Mouse (Mus musculus) heart, adult 8-10 months (tissue): ENCODE measurements around the gene Grin2b. TPM values are rescaled to one million over a fixed set of nuclear protein-coding genes. Genes with fewer than 3 reads are reported as not detected.
A peak's percentile ranks its signal among the peaks of the same experiment; 100 is the strongest.
"Not testable (repeated sequence)": the region's sequence is repeated elsewhere in the genome, so short reads cannot be mapped to it uniquely, and the experiment has no call there.

Source experiments
- DNase-seq: peaks from one replicate; pipeline ENCODE4 v3.0.0; 2022; ENCODE audit warnings: low spot score
- total RNA-seq, 4 experiments: library from RNA; stranded (reverse); gene quantifications; 2 replicates each; pipeline ENCODE4 v1.2.4; 2022

Gene Grin2b
- total RNA-seq, 4 experiments from 2014 or later = under 0.01 to 0.03 (median 0.03) TPM; not detected in 1

- DNase-seq = no peak
These were observed 266.2 kb downstream of the Grin2b start for GRCm38 (mm10) chr6:135907137-135907536.

- DNase-seq = no peak
These were observed 268.9 kb downstream of the Grin2b start for GRCm38 (mm10) chr6:135904391-135904790.

DNA sequence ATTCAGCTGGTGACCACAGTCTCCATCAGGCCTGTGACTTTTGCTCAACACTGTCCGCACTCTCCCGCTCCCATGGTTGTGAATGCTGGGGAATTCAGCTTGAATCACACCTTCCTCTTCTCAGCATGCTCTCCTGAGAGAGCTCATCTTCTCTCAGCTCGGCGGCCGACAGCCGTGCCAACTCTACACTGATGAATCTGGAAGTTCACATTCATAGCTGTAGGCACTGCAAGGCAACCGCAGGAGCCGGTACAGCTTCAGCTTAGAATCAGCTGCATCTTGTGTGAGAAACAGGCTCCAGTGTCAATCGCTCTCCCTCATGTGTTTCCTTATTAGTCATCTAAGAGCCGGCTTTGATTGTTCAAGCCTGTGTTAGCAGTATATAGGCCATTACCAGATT lies 272.9 kb downstream of the Grin2b start:
- no peak for DNase-seq

DNA sequence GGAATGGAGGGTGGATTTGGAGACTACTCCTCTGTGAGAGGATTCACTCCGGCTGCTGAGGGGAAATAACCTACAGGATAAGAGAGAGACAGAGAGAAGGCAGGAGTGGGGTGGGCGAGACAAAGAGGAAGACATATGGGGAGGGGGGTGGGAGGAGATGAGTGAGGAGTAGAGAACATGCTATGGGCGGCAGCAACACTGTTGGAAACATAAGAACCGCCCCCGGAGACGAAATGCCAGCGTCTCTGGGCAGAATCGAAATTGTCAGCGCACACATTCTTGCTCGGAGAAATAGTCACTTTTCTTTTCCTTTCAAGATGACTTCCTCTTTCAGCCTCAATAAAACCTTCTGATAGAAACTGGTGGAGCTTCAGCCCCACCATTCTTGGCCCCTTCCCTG lies 274.1 kb downstream of the Grin2b start:
- no peak for DNase-seq

DNA sequence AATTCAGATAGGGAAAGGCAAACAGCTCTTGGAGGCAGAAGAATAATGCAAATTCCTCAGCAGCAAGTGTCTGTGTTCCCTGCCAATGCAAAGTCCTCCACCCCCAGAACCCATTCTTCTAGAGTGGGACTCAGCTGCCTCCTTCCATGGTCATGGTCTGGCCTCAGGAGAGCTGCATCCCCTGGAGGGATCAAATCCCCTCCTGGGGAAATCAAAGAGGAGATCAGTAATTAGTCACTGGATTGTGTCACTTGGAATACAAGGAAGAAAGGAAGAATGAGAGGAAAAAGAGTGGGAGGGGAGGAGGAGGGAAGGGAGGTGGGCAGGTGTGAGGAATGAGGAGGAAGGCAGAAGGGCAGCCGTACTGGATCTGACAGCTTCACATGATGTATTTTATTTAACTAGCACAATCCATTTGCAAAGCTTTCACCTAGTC lies 278.5 kb downstream of the Grin2b start:
- no peak for DNase-seq

- no peak for DNase-seq
These were observed 290.7 kb downstream of the Grin2b start for GRCm38 (mm10) chr6:135882611-135883010.

DNA sequence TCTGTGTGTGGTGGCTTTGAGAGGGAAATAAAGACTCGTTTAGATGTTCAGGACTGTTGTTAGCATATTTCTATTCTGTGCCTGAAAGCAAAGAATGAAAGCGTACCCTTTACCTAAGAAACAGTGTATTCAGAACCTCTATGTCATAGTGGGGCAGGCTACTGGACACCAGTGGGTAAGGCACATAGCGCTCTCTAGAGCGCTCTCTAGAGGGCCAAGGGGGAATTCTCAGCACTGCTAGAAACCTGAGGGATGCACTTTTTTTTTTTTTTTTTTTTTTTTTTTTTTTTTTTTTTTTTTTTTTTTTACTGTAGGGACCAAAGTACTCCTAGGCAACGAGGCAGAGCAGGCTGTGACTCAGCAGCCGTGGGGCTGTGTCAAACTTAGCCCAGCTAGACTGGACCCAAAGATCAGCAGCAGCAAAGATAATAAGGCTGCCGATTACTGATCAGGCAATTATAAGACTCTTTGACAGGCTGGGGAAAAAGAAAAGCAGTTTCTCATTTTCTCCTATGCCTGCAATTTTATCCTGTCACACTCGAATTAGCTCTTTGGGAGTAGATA lies 297.1 kb downstream of the Grin2b start:
- DNase-seq = no peak

DNA sequence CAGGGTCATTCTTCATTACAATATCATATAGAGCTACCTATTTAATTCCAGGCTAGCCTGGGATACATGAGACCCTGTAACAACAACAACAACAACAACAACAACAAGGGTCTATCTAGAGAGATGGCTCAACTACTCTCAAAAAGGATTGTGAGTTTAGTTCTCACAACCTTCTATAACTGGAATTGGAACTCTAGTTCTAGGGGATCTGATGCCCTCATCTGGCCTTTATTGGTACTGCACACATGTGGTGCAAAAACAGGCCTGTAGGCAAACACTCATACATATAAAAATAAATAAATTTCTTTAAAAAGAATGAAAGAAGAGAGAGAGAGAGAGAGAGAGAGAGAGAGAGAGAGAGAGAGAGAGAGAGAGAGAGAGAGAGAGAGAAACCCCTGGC lies 298.7 kb downstream of the Grin2b start:
- no peak for DNase-seq

DNA sequence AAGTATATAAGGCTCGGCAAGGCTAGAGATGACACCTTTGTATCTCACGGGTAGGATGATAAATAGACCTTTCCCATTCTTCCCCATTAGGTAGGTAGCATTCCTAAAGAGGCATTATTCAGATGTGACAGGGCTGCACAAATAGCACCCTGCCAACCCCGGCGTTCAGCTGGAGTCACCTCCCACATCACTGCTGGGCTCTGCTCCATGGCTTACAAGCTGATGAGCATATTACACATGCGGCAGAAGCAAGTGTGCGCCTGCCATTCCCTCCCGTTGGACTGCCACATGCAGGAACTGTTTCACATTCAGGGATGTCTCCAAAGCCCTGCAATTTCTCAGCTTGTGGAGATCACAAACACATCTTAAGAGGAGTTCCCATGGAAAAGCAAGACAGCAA lies 307.5 kb downstream of the Grin2b start:
- DNase-seq = no peak

GRCm38 (mm10) chr6:135863965-135864364 lies 309.3 kb downstream of the Grin2b start:
- no peak for DNase-seq

DNA sequence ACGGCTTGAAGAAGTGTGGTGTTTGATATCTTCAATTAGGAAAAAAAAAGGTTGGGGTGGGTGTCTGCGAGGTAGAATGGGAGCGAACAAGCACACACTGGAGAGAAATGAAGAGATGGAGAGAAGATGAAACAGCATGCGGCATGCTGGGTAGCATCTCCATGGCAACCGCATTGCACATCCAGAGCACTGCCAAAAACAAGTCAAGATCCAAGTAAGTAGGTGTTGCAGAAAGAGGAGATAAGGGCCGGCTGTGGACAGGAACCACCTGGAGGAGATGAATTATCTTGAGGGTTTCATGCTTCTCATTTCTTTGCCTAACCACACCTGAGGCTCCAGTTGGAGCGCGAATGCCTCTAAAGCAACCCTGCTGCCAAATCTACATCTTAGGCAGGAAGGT lies 313.8 kb downstream of the Grin2b start:
- no peak for DNase-seq

GRCm38 (mm10) chr6:135854173-135854591 lies 319.1 kb downstream of the Grin2b start:
- no peak for DNase-seq

GRCm38 (mm10) chr6:135843755-135844154 lies 329.6 kb downstream of the Grin2b start:
- DNase-seq = no peak

DNA sequence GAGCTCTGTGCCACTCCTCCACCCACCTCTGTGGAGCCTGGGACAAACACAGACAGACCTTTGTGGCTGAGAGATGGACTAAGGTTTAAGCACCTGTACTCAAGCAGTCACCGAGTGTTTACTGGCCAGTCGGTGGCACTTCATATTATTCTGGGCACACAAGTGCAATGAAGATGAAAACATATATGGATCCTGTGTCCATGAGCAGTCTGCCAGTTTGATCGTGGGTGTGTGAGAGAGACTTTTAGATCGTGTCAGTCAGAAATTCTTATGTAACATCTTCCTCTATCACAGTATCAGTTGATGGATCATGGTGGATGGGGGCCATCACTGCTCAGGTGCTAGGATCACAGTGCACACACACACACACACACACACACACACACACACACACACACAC lies 337.0 kb downstream of the Grin2b start:
- DNase-seq = no peak

- DNase-seq = no peak
These were observed 339.8 kb downstream of the Grin2b start for GRCm38 (mm10) chr6:135833542-135833941.

- no peak for DNase-seq
These were observed 341.3 kb downstream of the Grin2b start for GRCm38 (mm10) chr6:135832041-135832440.

GRCm38 (mm10) chr6:135831032-135831431 lies 342.3 kb downstream of the Grin2b start:
- DNase-seq = no peak

DNA sequence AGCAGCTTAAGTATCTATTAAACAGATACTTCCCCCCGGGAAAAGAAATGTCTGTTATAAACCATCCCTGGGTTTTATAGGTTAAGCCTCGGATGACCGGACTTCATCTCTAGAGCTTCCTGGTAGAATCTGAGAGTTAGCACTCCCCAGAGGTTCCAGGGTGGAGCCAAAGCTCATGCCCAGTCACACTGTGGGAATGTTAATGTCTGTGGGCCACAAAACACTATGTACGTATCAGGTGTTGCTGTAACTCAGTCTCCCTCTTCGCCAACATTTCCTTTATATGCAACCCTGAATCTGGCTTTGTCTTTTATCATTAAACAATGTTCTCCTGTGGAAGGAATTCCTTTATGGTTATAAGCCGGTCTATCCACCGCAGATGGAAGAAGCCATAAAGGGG lies 343.9 kb downstream of the Grin2b start:
- no peak for DNase-seq

DNA sequence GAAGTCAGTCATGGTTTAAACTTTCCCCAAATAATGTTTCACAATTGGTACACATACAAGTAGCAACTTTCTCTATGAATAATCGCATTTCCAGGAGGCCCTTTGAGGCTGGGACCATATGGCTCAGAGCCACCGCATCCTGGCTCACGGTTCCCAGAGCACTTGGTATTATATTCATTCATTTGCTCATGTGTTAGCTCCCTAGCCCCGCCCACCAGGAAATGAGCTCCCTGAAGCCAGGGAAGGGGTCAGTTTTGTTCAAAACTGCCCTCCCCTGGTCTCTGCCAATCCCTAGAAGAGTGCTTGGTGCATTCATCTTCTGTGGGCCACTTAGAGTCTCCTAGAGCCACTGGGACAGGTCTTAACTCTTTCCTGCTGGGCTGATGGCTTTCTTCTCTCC lies 344.3 kb downstream of the Grin2b start:
- DNase-seq = no peak

DNA sequence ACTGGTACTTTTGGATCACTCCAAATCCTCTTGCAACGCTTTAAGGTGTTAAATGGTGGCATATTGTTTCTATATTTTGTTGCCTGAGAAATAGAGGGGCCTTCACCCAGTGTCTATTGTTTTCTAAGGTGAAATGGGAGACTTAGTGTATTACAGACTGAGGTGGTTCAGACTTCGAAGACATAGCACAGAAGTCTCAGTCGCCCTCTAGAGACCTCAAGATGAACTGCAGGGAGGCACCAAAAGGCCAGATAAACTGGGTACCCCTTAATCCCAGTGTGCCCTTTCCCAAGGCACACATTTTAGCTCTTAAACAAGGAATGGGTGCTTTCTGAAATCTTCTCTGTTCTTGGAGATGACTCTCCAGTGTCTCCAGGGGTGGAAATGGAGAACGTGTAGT lies 345.4 kb downstream of the Grin2b start:
- peak; percentile 28 for DNase-seq

- no peak for DNase-seq
These were observed 346.0 kb downstream of the Grin2b start for GRCm38 (mm10) chr6:135827317-135827716.

DNA sequence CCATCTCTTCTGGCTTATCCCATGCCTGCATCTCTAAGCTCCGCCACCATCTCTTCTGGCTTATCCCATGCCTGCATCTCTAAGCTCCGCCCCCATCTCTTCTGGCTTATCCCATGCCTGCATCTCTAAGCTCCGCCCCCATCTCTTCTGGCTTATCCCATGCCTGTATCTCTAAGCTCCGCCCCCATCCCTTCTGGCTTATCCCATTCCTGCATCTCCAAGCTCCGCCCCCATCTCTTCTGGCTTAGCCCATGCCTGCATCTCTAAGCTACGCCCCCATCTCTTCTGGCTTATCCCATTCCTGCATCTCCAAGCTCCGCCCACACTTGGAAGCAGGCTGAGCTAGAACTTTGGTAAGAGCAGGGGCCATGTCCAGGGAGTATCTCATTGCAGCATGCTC lies 346.5 kb downstream of the Grin2b start:
- DNase-seq = not testable (repeated sequence)

DNA sequence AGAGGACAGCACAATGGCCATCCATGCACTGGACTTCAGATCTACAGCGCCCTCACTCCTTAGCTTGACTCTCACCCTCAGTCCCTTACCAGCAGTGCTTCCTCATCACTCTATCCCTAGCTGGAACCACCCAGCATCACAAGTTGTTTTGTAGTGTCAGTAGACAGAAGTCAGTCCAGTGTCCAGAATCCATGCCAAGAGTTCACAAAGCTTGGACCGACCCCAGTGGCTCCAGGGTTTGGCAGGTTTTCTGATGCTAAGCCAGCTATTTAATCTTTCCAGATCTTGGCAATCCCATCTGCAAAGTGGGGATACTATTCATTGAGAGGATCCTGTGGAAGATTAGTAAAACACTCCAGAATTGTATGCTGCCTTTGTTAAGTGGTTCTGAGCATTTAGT lies 355.9 kb downstream of the Grin2b start:
- no peak for DNase-seq

- DNase-seq = no peak
These were observed 359.6 kb downstream of the Grin2b start for GRCm38 (mm10) chr6:135813755-135814154.
